Mouse (Mus musculus) liver, embryonic 14.5 days (tissue): ENCODE measurements around the gene Pitpnm1. TPM values are rescaled to one million over a fixed set of nuclear protein-coding genes. Genes with fewer than 3 reads are reported as not detected.

ENCODE experiments used
- ATAC-seq: fragments of 200-750 bp; cut with Nextera tagmentation; 2 replicates; pipeline ENCODE4 v1.8.0; 2017; ENCODE audit warnings: moderate number of reproducible peaks, mild to moderate bottlenecking, moderate library complexity; ENCODE audit not compliant: insufficient read depth
- DNase-seq, 3 experiments: peaks; one replicate each; pipeline ENCODE4 v3.0.0-alpha.2; 2012 to 2013; ENCODE audit warnings: low read depth in 3 of 3, low spot score in 3 of 3
- H3K27ac ChIP-seq: fragments of 300-500 bp; sonication (generic); 2 replicates; pipeline ENCODE4 v1.5.1; 2014; ENCODE audit warnings: moderate library complexity, mild to moderate bottlenecking, control low read depth, inconsistent platforms
- H3K27me3 ChIP-seq: fragments of 300-500 bp; sonication (generic); 2 replicates; pipeline ENCODE4 v1.6.1; 2014; ENCODE audit warnings: mild to moderate bottlenecking, low read length, moderate library complexity; ENCODE audit not compliant: control insufficient read depth, insufficient read depth
- H3K36me3 ChIP-seq: fragments of 300-500 bp; sonication (generic); replicated peaks from 2 replicates; pipeline ENCODE4 v1.6.1; 2014; ENCODE audit warnings: low read depth; ENCODE audit not compliant: control insufficient read depth, insufficient read depth
- H3K4me1 ChIP-seq, 2 experiments: fragments of 200-500 bp in 1 of 2; fragments of 300-500 bp in 1 of 2; sonication (generic) in 1 of 2; replicated peaks; 2 replicates each; pipeline ENCODE4 v1.6.1; 2012 to 2014; ENCODE audit warnings: antibody characterized with exemption in 1 of 2, inconsistent platforms in 1 of 2, low read length in 1 of 2; ENCODE audit not compliant: control insufficient read depth in 2 of 2, insufficient read depth in 2 of 2
- H3K4me2 ChIP-seq: fragments of 300-500 bp; sonication (generic); 2 replicates; pipeline ENCODE4 v1.6.1; 2014; ENCODE audit warnings: low read depth, mild to moderate bottlenecking, control low read depth, moderate library complexity
- H3K4me3 ChIP-seq, 2 experiments: fragments of 200-500 bp in 1 of 2; fragments of 300-500 bp in 1 of 2; sonication (generic) in 1 of 2; 2 replicates each; pipeline ENCODE4 v1.5.1; 2012 to 2014; ENCODE audit warnings: low read depth in 2 of 2, low read length in 2 of 2, mild to moderate bottlenecking in 2 of 2, control low read depth in 1 of 2, inconsistent platforms in 1 of 2, moderate library complexity in 1 of 2; ENCODE audit not compliant: insufficient read depth in 1 of 2
- H3K9ac ChIP-seq: fragments of 300-500 bp; sonication (generic); replicated peaks from 2 replicates; pipeline ENCODE4 v1.6.1; 2014; ENCODE audit warnings: mild to moderate bottlenecking, control low read depth, moderate library complexity
- H3K9me3 ChIP-seq: fragments of 300-500 bp; sonication (generic); 2 replicates; pipeline ENCODE4 v1.6.1; 2016; ENCODE audit warnings: low read length, mixed read lengths; ENCODE audit not compliant: control insufficient read depth
- CTCF ChIP-seq: IDR thresholded peaks from 2 replicates; pipeline ENCODE4 v1.5.1; 2016; ENCODE audit warnings: antibody characterized with exemption, low read depth, control low read depth
- EP300 ChIP-seq: IDR thresholded peaks from 2 replicates; pipeline ENCODE4 v1.6.1; 2016; ENCODE audit warnings: antibody characterized with exemption, low read depth
- WGBS: fragments of 180-500 bp; shearing (Covaris S2); extraction: QIAGEN DNeasy Blood & Tissue Kit; methylation state at CpG from one replicate; pipeline ENCODE4 v1.1.7; 2014; ENCODE audit not compliant: insufficient replicate concordance; 5-methylcytosine and 5-hydroxymethylcytosine counted together
- polyA plus RNA-seq, 2 experiments: library from polyadenylated mRNA; depleted of rRNA in 1 of 2; stranded (reverse) in 1 of 2; unstranded in 1 of 2; fragments of >200 nt; fragmentation: Nextera tagmentation in 1 of 2; extraction: Ambion mirVana in 1 of 2; gene quantifications; 2 replicates each; pipeline versions ENCODE4 v1.2.1 to v1.2.3; 2012 to 2014

The Pitpnm1 gene
- polyA plus RNA-seq, 2 experiments: 3.4 to 7.1 TPM

- no peak for DNase-seq
Measured at GRCm38 (mm10) chr19:4144550-4145498, 45.0 kb downstream of the Pitpnm1 start.

GRCm38 (mm10) chr19:4145936-4146335, 46.1 kb downstream of the Pitpnm1 start:
- Histone ChIP-seq H3K4me3 (no peak overlapping the region), H3K27ac (no peak overlapping the region), H3K4me1 (peaks cover 4 to 12% of the 10 kb centered on the region in 2 experiments), H3K4me2 (no peak overlapping the region), H3K27me3 (no peaks in the 10 kb centered on the region), H3K36me3 (0 out of 2 replicates have a peak, but pooled peaks cover 2% of the 10 kb centered on the region), H3K9me3 (no peaks in the 10 kb centered on the region), H3K9ac (no peak overlapping the region)
- no peak for DNase-seq
- ATAC-seq: no peak
- TF ChIP-seq EP300 (no peak), CTCF (no peak)
- WGBS: 81% methylated on average over 5 of the region's 5 CpGs

More at GRCm38 (mm10) chr19:4144550-4145498, 45.0 kb downstream of the Pitpnm1 start:
- ATAC-seq: no peak
- Histone ChIP-seq H3K4me3 (no peak overlapping the region), H3K9me3 (no peaks in the 10 kb centered on the region), H3K9ac (no peak overlapping the region), H3K27ac (no peak overlapping the region), H3K4me1 (peaks cover 4 to 12% of the 10 kb centered on the region in 2 experiments), H3K36me3 (no peaks in the 10 kb centered on the region), H3K27me3 (no peaks in the 10 kb centered on the region), H3K4me2 (no peak overlapping the region)
- WGBS: 65% methylated on average over 16 of the region's 16 CpGs
- TF ChIP-seq CTCF (no peak), EP300 (no peak)

GRCm38 (mm10) chr19:4146366-4147021, 46.7 kb downstream of the Pitpnm1 start:
- ATAC-seq (no peak), DNase-seq (no peak)
- Histone ChIP-seq H3K4me1 (peaks cover 4 to 12% of the 10 kb centered on the region in 2 experiments), H3K36me3 (0 out of 2 replicates have a peak, but pooled peaks cover 3% of the 10 kb centered on the region), H3K4me3 (no peak overlapping the region), H3K9me3 (no peaks in the 10 kb centered on the region), H3K27me3 (no peaks in the 10 kb centered on the region), H3K9ac (no peak overlapping the region), H3K4me2 (no peak overlapping the region), H3K27ac (no peak overlapping the region)
- 66% methylated on average over 12 of the region's 12 CpGs for WGBS
- no peak for TF ChIP-seq CTCF
- TF ChIP-seq EP300: no peak

- H3K4me1 ChIP-seq: peaks cover 4 to 12% of the 10 kb centered on the region in 2 experiments
Measured at GRCm38 (mm10) chr19:4147022-4147405, 47.2 kb downstream of the Pitpnm1 start.

More at GRCm38 (mm10) chr19:4147022-4147405, 47.2 kb downstream of the Pitpnm1 start:
- no peak for TF ChIP-seq CTCF
- no peak for TF ChIP-seq EP300
- DNase-seq (no peak), ATAC-seq (no peak)
- Histone ChIP-seq H3K36me3 (0 out of 2 replicates have a peak, but pooled peaks cover 3% of the 10 kb centered on the region), H3K9me3 (no peaks in the 10 kb centered on the region), H3K9ac (no peak overlapping the region), H3K4me2 (no peak overlapping the region), H3K27ac (no peak overlapping the region), H3K27me3 (no peaks in the 10 kb centered on the region), H3K4me3 (no peak overlapping the region)
- WGBS: 57% methylated on average over 3 of the region's 3 CpGs
